Mouse (Mus musculus): ENCODE data around the gene Fasl.

Gene Fasl

DNA sequence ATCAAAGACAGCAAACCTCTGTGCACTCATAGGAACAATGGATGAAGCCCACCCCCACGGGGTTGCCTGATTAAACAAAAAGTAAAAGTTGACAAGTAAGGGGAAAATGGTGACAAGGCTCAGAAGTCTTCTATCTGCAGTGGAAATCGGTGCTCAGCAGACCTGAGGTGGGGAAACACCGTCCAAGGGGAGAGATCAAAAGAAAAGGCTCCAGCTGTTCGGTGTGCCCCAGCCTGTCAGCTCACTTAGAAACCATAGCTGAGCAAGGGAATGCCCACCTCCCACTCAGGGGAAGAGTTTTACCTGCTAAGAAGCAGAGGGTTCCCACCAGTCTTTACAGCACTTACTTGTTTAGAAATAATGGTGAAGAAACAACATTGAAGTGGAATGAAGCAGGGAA, 26.7 kb downstream of the Fasl start:
- in situ Hi-C loops (cut with MboI, MseI): no loop called here

DNA sequence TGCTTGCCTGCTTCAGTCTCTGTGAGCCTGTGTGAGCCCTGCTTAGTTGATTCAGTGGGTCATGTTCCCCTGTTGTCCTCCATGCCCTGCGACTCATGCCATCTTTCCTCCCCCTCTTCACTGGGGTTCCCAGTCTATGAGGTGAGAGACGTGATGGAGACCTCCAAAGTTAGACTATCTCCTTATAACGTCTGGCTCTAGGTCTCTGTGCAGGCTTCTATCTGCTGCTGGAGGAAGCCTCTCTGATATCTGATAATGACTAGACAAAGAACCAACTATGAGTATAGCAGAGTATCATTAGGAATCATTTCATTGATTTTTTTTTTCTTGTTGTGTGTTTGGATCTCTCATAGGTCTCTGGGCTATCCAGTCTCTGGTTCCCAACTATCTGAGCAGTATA, 31.7 kb downstream of the Fasl start:
- in situ Hi-C loops (cut with MboI, MseI): no loop called here

DNA sequence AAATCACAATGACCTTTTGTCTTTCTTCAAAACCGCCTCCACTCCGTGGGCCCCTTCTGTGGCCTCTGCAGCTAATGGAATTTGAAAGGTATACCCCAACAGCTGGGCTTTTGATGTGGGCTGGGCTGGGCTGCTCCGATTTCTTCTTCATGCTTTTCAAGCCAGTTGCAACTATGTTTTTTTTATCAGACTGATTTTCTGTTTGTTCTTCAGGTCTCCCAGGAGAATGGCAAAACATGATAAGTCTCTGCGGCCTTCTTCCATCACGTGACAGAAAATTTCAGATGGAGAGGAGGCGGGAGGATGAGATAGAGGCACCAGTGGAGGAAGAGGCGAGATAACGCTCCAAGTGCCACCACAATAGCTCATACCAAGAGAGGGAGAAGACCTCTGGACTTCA, 37.0 kb downstream of the Fasl start:
- in situ Hi-C loops (cut with MboI, MseI): loop anchor here (5.0 kb wide), 1 partner anchor 46 kb away; no protein-coding TSS in a partner anchor

DNA sequence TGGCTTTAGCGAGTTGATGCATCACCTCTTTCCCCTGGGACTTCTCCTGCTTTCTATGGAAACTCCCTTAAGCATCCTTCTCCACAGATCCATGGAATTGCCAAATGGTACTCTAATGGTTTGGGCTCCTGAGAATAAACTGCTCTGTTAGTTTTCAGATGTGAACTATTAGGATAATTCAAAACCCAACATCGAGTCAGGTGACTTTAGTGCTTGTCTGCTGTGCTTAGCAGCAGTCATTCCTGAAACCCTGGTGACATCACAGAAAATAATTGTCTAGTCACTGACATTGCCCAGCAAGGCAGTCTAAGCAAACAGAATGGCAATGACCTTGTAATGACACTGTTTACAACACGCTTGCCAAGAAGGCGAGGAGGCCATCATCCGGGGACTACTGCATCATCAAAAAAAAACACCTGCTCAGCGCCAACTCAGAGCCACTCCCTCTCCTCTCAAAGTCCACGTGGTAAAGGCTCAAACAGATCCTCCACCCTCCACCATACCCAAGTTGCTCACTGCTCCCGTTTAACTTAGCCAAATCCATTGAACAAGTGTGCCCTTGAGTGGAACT, 37.7 kb downstream of the Fasl start:
- in situ Hi-C loops (cut with MboI, MseI): loop anchor here (5.0 kb wide), 1 partner anchor 47 kb away; no protein-coding TSS in a partner anchor

DNA sequence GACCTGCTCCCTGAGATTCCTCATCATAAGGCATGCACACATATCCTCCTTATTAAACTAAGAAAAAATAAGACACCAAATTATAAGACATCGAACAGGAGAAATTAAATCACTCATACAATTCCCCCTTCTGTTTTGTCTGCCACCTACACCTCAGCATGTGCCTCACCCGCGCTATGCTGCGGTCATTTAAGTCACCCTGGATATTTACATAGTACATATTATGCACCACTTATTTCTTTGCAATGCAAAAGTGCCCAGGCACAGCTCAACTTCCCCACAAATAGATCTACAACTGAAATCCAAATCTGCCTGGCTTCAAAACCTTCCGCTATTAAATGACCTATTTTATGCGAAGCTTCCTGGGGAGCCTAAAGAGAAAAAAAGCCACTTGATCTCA, 39.6 kb downstream of the Fasl start:
- in situ Hi-C loops (cut with MboI, MseI): loop anchor here (5.0 to 10.0 kb wide), 2 partner anchors 126 to 224 kb away; partner anchors contain the start of gene Suco

DNA sequence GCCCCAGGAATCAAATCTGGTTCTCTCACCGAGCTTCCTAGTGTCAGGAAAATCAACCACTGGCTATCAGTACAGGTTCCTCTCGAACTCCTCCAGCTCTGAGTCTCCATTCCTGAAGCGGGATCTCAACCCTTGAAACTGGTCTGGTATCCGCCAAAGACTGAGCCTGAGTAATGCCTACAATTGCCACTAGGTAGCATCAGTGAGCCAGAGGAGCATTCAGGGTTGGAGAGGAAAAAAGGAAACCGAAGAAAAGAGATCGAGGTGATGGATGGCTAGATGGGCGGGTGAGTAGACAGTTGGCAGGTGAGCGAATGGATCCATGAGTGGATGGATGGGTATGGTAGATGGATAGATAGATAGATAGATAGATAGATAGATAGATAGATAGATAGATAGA, 40.2 kb downstream of the Fasl start:
- in situ Hi-C loops (cut with MboI, MseI): loop anchor here (5.0 to 10.0 kb wide), 2 partner anchors 127 to 224 kb away; partner anchors contain the start of gene Suco

DNA sequence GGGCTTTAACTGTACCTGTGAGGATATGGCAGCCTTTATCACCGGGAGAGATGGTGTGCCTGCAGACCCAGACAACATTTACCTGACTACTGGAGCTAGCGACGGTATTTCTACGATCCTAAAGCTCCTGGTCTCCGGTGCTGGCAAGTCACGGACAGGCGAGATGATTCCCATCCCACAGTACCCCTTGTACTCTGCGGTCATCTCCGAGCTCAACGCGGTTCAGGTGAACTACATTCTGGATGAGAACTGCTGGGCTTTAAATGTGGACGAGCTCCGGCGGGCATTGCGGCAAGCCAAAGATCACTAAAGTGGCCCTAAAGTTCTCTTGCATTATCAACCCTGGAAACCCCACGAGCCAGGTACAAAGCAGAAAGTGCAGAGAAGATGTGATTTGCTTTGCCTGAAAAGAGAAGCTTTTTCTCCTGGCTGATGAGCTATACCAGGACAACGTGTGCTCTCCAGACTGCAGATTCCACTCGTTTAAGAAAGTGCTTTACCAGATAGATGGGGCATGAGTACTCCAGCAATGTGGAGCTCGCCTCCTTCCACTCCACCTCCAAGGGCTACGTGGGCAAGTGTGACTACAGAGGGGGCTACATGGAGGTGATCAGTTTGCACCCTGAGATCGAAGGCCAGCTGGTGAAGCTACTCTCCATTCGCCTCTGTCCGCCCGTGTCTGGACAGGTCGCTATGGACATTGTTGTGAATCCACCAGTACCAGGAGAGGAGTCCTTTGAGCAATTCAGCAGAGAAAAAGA, 41.6 kb downstream of the Fasl start:
- in situ Hi-C loops (cut with MboI, MseI): loop anchor here (5.0 to 10.0 kb wide), 2 partner anchors 128 to 226 kb away; partner anchors contain the start of gene Suco

DNA sequence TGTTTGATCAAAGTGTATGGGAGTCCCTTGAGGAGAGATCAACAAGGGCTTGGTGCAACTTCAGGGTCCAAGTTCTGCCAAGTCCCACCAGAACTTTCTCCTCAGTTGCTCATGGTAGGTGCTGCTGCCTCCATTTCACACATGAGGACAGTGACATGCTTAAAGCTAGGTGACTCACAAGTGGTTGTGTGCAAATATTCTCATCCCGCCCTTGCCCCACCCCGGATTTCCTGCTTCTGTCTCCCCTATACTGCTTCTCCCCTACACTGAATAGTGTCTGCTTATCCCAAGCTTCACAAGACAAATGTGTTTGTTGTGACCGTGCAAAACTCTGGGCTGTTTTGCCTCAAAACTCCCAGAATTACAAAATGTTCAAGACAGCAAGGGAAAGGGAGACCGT, 43.4 kb downstream of the Fasl start:
- in situ Hi-C loops (cut with MboI, MseI): loop anchor here (5.0 to 10.0 kb wide), 2 partner anchors 130 to 227 kb away; partner anchors contain the start of gene Suco

DNA sequence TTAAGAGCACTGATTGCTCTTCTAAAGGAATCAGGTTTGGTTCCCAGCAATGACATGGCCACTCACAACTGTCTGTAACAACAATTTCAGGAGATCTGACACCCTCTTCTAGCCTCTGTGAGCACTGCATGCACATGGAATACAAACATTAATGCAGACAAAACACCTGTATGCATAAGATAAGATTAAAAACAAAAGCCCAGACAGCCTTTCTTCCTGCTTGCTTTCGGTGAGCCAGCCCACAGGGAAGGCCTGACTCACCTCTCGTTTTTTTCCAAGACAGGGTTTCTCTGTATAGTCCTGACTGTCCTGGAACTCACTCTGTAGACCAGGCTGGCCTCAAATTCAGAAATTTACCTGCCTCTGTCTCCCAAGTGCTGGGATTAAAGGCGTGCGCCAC, 44.1 kb downstream of the Fasl start:
- in situ Hi-C loops (cut with MboI, MseI): loop anchor here (10.0 kb wide), 1 partner anchor 131 kb away; the partner anchor contains the start of gene Suco

DNA sequence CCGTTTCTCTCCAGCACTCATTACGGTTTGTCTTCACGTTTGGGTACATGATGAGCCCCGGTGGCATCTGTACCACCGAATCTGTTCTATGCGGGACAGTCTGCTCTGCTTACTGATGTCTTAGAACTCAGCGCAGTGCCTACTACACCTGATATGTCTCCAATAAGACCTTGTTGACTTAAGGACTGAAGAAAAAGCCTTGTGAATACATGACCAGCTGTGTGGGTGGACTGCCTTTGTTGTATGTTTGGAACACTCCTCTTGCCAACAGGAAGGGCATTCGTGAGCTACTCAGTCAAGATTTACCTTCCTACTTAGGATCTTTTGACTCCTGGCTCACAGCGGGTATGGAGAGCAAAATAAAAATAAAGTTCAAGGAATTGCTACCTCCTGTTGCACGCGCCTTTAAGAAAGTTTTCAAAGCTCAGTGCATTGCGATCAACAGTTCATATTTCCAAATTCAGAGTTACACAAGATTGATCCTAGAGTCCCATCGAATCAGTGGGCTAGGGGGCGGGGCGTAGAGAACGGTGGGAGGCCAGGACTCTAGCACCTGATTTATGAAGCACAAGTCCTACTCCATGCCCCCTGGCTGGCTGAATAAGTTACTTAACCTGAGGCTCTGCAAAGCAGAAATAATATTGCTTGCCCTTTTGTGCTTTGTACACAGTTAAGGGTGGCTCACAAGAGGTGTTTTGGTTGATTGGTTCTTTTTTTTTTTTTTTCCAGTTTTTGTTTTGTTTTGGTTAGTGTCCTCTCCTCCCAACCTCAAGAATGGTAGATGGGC, 45.6 kb downstream of the Fasl start:
- in situ Hi-C loops (cut with MboI, MseI): loop anchor here (10.0 kb wide), 1 partner anchor 132 kb away; the partner anchor contains the start of gene Suco

DNA sequence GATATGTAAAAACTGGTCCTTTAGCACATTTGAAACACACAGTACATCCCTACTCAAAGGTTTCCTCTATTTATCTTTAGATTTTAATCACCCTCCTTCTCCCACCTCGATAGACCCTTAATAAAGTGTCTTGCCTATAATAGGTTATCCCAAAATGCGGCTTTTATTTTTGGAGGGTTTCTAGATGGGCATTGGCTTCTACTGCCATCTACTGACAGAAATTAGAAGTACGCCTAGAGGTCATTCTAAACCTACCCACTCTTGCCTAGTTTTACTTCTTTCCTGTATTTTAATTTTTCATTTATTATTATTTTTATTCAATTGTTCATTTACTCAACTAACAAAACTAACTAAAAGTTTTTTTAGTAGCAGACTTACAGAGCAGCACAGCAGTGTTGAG, 51.4 kb downstream of the Fasl start:
- in situ Hi-C loops (cut with MboI, MseI): loop anchor here (5.0 kb wide), 1 partner anchor 535 kb away; no protein-coding TSS in a partner anchor

DNA sequence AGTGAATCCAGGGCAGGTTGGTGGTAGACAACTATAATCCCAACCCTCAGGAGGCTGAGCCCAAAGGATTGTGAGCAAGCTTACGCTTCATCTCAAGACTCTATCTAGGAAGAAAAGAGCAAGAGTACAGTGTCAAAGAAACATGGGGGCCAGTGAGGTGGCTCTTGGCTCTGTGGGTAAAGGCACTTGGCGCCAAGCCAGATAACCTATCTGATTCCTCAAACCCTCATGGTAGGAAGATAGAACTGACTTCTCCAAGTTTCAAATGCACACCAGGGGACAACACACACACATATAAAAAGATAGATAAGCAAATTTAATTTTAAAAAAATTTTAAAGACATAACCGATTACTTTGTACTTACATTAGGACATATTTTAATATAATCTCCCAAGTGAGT, 52.0 kb downstream of the Fasl start:
- in situ Hi-C loops (cut with MboI, MseI): loop anchor here (5.0 kb wide), 1 partner anchor 534 kb away; no protein-coding TSS in a partner anchor

DNA sequence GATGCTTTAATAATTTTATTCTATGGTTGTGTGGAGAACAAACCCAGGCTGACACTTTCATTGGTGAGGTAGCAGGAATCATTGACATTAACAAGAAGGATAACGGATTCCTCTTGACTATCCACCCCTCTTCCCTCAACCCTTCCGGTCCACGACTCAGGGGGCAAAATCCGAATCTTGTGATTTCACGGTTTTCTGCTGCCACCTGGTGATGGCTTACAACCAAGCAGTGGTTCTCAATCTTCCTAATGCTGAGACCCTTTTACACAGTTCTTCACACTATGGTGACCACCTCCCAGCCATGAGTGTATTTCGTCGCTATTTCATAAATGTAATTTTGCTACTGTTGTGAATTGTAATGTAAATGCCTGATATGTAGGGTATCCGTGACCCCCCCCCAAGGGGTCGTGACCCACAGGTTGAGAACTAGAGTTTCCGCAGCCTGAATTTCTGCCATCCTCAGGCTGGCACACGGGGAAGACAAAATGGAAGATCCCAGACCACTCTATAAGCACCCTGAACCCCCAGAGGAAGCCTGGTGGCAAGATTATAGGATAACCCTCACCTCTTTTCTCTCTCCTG, 52.7 kb downstream of the Fasl start:
- in situ Hi-C loops (cut with MboI, MseI): loop anchor here (5.0 kb wide), 1 partner anchor 533 kb away; no protein-coding TSS in a partner anchor

DNA sequence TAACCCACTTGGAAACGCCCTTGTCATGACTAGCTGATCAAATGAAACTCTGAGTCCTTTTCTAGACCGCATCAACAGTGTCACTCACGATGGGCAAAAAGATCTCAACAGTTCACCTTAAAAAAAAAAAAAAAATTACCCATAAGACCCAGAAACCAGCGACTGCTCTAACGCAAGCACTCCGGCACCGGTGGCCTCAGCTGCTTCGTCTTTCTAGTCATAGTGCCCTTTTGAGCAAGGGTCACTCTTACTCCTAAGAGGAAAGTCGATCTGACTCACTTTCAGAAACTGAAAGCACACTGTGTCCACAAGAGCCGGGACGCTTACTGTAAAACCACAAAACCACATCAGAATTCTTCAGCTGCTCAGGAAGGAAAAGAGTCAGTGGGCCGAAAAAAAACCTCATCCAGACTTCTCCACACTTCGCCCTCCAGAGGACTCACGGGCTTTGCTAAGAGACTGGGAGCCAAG, 53.5 kb downstream of the Fasl start:
- in situ Hi-C loops (cut with MboI, MseI): loop anchor here (5.0 kb wide), 1 partner anchor 532 kb away; no protein-coding TSS in a partner anchor

DNA sequence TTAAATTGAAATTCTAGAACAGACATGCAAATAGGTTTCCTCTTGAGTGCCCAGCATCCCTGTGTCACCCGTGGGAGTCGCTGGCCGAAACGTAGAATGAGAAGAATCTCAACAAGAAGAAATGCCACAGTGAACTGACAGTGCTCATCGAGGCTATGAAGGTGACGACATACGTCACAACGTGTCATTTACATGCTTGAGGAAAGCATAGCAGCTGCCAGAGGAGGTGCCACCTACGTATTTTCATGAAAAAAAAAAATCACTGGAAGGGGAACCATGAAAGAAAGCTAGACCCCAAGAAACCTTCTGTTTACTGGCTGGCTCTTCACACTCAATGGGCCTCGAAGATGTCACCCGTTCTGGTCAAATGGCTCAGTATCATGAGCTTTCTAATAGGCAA, 54.0 kb downstream of the Fasl start:
- in situ Hi-C loops (cut with MboI, MseI): no loop called here

All from T-helper 1 cell (primary cell).